Mouse (Mus musculus) urinary bladder, postnatal 10 days (tissue): ENCODE results near the gene Clpp.
A peak's percentile ranks its signal among the peaks of the same experiment; 100 is the strongest.

ENCODE experiments used
- DNase-seq: peaks from one replicate; pipeline ENCODE4 v3.0.0; 2022; ENCODE audit warnings: low spot score

The Clpp gene

GRCm38 (mm10) chr17:56990115-56990746 lies at the start of gene Clpp:
Clpp (plus strand) TSS chr17:56990305.
- peak; percentile 69 for DNase-seq

DNA sequence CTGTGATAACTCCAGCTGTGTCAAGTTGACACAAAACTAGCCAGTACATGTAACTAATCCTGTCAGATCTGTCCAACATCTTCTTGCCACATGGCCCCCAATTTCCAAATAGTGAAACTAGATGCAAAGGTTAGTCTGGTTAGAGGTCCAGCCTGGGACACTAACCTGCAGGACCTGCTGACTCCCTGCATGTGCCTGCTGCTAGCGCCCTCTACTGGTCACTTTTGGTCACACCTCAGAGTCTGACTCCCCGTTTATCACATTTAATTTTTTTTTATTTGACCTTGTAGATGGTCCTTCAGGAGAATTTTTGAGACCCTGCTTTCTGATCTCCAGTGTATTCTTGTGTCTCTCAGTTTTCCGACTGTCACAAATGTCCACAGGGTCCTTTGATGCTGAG lies 39.2 kb upstream of the Clpp start:
- DNase-seq, result no peak

- DNase-seq, result no peak
Measured at GRCm38 (mm10) chr17:56952639-56953038, 37.5 kb upstream of the Clpp start.

- DNase-seq, result no peak
Measured at GRCm38 (mm10) chr17:56954871-56955270, 35.2 kb upstream of the Clpp start.

GRCm38 (mm10) chr17:56957763-56958429 lies 32.2 kb upstream of the Clpp start:
- no peak for DNase-seq

- DNase-seq, result no peak
Measured at GRCm38 (mm10) chr17:56958667-56959066, 31.4 kb upstream of the Clpp start.

GRCm38 (mm10) chr17:56961880-56962279 lies 28.2 kb upstream of the Clpp start:
- DNase-seq, result no peak

DNA sequence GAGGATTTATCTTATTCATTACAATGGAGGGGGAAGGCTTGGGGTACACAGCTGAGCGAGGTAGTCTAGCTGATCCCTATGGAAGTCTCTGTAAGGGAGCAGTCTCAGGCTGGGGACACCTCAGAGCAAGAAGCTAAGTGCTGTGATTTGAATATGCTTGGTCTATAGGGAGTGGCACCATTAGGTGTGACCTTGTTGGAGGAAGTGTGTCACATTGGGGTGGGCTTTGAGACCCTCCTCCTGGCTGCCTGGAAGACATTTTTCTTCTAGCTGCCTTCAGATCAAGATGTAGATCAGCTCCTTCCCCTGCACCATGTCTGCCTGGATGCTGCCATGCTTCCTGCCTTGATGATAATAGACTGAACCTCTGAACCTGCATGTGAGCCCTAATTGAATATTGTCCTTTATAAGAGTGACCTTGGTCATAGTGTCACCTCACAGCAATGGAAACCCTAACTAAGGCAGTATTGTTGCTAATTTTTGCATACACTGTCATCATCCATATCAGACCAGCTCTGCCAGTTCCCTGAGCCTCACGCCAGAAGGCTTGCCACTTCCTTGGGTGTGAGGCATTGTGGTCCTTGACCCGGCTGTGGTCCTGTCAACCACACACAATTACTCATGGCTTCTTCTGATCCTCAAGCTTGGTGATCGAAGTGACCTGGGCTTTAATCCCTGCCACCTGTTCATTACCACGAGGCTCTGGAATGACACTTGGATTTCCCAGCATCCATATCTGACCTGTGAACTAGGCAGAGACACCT lies 27.3 kb upstream of the Clpp start:
- DNase-seq, result no peak

DNA sequence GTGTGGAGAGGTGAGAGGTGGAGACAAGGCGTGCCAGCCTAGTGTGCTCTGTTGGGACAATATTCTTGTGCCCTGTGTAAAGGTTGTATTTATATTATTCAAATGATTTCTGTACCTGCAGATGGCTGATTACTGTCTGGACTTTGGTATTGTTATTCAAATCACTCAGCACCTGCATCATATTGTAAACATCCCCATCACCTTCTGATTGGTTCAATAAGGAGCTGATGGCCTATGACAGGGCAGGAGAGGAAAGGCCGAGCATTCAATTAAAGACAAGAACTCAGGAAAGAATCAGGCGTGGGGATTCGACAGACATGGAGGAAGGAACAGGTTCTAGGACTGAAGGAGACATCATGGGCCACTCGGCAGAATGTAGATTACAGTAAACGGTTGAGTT lies 26.5 kb upstream of the Clpp start:
- DNase-seq, result no peak

- DNase-seq, result no peak
Measured at GRCm38 (mm10) chr17:56969321-56969720, 20.8 kb upstream of the Clpp start.

GRCm38 (mm10) chr17:56970081-56970480 lies 20.0 kb upstream of the Clpp start:
- DNase-seq, result no peak

- DNase-seq, result no peak
Measured at GRCm38 (mm10) chr17:56973956-56974707, 16.0 kb upstream of the Clpp start.

DNA sequence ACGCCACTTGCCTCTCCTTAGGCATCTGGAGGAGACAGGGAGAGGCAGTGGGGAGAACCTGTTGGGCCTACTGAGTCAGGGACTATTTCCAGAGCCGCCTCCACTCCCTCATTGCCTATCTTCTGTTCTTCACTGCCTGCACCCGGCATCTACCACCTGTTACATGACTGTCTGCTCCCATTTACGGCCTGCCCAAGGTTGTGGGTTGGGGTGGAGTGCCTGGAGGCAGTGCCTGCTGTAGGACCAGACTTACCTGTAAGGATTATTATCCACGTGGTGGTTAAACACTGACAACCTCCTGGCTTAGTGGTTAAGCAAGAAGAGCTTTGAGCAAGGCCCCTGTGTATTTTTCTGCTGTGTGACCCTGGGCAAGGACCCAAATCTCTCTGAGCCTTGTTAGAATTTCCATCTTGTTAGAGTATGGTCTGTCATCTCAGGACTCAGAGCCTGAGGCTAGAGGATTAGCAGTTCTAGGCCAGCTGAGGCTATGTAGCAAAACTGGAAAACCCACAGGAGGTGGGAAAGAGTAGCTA lies 15.3 kb upstream of the Clpp start:
- no peak for DNase-seq

DNA sequence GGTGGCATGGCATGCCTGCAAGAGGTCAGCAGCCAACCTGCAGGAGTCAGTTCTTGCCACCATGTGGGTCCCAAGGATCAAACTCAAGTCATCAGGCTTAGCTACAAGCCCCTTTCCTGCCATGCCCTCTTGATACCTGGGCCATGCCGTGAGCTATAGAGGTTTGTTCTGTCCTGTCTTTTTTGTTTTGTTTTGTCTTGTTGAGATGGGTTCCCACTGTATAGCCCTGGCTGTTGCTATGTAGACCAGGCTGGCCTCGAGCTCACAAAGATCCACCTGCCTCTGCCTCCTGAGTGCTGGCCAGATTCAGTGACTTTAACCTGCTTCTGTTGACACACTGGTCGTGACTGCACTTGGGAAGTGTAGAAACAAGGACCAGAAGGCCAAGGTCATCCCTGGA lies 14.7 kb upstream of the Clpp start:
- DNase-seq, result no peak

DNA sequence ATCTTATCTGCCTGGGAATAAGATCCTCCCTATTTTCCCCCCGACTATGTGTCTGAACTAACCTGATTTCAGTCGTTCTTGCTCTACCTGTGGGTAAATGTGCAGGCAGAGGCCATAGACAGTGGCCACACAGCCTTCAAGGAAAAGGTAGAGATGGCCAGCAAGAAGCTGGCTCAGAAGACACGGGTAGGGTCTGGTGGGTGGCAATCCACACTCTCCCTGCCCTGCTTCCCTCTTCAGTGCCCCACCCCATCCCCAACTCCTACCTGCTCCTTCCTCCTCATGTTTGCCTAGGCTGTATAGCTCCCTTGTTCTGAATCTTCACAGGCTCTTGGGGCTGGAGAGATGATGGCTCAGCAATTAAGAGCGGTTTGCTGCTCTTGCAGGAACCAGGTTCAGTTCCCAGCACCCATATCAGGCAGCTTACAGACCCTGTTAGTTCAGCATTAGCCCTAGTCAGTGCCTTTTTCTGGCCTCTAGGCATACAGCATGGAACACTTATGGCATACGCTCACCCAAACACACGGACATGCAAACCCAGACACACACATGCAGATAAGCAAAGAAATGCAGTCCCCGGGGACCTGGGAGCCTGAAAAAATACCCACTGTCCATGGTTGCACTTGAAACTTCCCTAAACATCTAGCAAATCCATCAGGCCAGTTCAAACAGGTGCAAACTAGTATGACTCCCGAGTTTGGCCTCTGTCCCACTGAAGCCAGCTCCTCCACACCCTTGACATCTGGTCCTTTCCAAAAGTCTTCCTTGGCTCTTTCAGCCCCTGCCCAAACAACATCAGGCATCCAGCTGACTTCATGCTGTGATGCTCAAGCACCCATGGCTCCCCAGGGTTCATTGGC lies 13.3 kb upstream of the Clpp start:
- DNase-seq, result no peak

DNA sequence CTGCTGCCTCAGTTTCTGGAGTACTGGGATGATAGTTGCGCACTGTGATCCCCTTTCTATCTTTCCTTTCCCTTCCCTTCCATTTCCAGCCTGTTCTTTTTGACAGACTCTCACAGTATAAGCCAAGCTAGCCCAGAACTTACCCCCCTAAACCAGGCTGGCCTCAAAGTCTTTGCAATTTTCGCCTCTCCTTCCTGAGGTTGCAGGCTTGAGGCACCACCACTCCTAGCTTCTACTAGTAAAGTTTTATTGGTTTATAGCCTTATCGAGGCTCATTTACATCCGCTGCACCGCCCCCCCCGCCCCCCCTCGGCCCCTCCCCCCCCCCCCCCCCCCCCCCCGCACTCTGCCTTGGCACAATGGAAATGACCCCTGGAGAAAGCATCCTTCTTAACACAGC lies 10.6 kb upstream of the Clpp start:
- no peak for DNase-seq

DNA sequence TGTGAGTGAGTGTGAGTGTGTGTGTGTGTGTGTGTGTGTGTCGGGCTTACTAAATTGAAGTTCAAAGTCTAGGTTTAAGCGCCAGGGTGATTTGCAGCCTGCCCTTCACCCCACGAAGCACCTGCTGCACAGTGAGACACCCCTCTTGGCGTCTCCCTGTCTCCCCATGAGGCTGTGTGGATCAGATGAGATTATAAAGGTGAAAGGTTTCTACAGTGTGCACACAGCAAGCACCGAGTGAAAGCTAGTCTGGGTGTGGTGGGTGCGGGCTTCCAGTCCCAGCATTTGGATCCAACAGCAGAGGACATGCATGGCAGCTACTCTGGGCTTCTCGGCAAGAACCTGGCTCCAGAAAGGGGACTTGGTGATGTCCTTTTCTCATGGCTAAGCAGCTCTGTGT lies 9.1 kb upstream of the Clpp start:
- no peak for DNase-seq

GRCm38 (mm10) chr17:56982013-56982412 lies 8.1 kb upstream of the Clpp start, which contains the start of gene Acer1:
Acer1 (minus strand) TSS chr17:56982126.
- DNase-seq, result no peak

- DNase-seq, result no peak
Measured at GRCm38 (mm10) chr17:56984886-56985285, 5.2 kb upstream of the Clpp start.

- no peak for DNase-seq
Measured at GRCm38 (mm10) chr17:56985656-56986055, 4.4 kb upstream of the Clpp start.

GRCm38 (mm10) chr17:56986105-56986805 lies 3.9 kb upstream of the Clpp start:
- DNase-seq, result no peak
